In the genomic region with DNA sequence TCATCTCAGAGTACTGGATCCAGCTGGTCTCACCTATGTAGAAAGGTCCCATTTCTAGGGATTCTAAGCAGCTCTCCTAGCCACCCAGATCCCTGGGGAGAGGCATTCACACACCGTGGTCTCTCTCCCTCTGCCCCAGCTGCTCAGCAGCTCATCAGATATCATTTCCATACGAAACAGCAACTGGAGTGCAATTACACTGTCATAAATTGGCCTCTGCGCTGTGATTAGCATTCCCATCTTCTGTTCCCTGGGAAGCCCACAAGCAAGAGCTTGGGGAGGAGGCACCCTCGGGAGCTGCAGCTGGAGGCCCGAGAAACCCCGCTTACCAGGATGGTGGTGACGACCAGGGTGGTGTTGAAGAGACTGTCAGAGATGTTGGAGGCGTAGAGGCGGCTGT, we compare ENCODE assay signal across 19 mouse cellular contexts.
"Had no signal": no experiment of that assay in that cellular context is flagged by ENCODE, and none has a peak within 500 bp of the region (broad histone marks: within the 10 kb centered on the region; RNA-seq: fewer than 3 reads in every experiment).

No protein-coding gene starts in this region.

- H3K4me3 ChIP-seq: kidney, embryonic 15.5 days; liver, embryonic 13.5 days; midbrain, embryonic 15.5 days; neural tube, embryonic 12.5 days; neural tube, embryonic 15.5 days; stomach, embryonic 15.5 days had no signal

- H3K27me3 ChIP-seq: kidney, embryonic 15.5 days; liver, embryonic 13.5 days; midbrain, embryonic 15.5 days; neural tube, embryonic 12.5 days; neural tube, embryonic 15.5 days; stomach, embryonic 15.5 days had no signal

- DNase-seq: kidney, adult 8-10 months; kidney, postnatal 10 days; kidney, postnatal 36 days; liver, embryonic 13.5 days; lung, adult 2 months; lung, postnatal 14 days; lung, postnatal 4 days; right cerebral cortex, adult 18-20 months; right cerebral cortex, postnatal 14 days; spleen, adult 18-20 months; thymus, adult 2 months; thymus, postnatal 14 days; thymus, postnatal 4 days had no signal

- H3K9me3 ChIP-seq: kidney, embryonic 15.5 days; liver, embryonic 13.5 days; midbrain, embryonic 15.5 days; neural tube, embryonic 12.5 days; neural tube, embryonic 15.5 days; stomach, embryonic 15.5 days had no signal

- H3K36me3 ChIP-seq: kidney, embryonic 15.5 days; liver, embryonic 13.5 days; midbrain, embryonic 15.5 days; neural tube, embryonic 12.5 days; neural tube, embryonic 15.5 days; stomach, embryonic 15.5 days had no signal

- H3K4me2 ChIP-seq: kidney, embryonic 15.5 days; liver, embryonic 13.5 days; midbrain, embryonic 11.5 days; midbrain, embryonic 15.5 days; neural tube, embryonic 12.5 days; neural tube, embryonic 15.5 days; stomach, embryonic 15.5 days had no signal

- H3K27ac ChIP-seq: kidney, embryonic 15.5 days; liver, embryonic 13.5 days; midbrain, embryonic 15.5 days; neural tube, embryonic 12.5 days; neural tube, embryonic 15.5 days; stomach, embryonic 15.5 days had no signal

- H3K9ac ChIP-seq: kidney, embryonic 15.5 days; liver, embryonic 13.5 days; midbrain, embryonic 15.5 days; neural tube, embryonic 12.5 days; neural tube, embryonic 15.5 days; stomach, embryonic 15.5 days had no signal

- ATAC-seq: midbrain, embryonic 15.5 days had no signal

- H3K4me1 ChIP-seq: kidney, embryonic 15.5 days; liver, embryonic 13.5 days; neural tube, embryonic 12.5 days; stomach, embryonic 15.5 days had no signal
